17 mouse cellular contexts compared by ENCODE assay signal in the genomic region with DNA sequence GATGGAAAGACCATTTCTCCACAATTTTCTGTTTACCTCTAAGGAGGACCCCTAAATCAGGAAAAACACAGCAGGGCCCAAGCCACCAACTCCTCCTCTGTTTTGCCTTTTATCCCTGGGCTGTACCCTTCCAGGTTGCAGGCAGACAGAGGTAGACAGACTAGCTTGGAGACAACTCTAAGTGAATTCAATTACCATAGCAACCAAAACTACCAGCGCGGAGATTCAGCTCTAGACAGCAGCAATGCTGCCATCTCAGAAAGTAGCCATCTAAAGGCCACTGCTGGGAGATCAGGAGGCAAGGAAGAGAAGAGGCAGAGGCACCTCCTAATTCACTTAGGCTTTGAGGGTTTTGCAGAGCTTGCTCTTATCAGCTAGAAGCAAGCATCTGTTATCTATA. TPM values are rescaled to one million over a fixed set of nuclear protein-coding genes. Genes with fewer than 3 reads are reported as not detected.
DNase-seq lines count a peak whose midpoint lies in the region; ATAC-seq lines count a peak whose summit lies in the region.
"Had no signal": no experiment of that assay in that cellular context is flagged by ENCODE, and none has a peak within 500 bp of the region (broad histone marks: within the 10 kb centered on the region; RNA-seq: fewer than 3 reads in every experiment).

No protein-coding gene starts in this region.

- no peaks in the 10 kb centered on the region for H3K9me3 ChIP-seq in midbrain, embryonic 15.5 days
- no peaks in the 10 kb centered on the region for H3K9me3 ChIP-seq in intestine, embryonic 15.5 days
- H3K9me3 ChIP-seq: embryonic facial prominence, embryonic 10.5 days had no signal

- no peaks in the 10 kb centered on the region for H3K36me3 ChIP-seq in midbrain, embryonic 15.5 days (replicated peaks)
- no peaks in the 10 kb centered on the region for H3K36me3 ChIP-seq in intestine, embryonic 15.5 days
- H3K36me3 ChIP-seq: embryonic facial prominence, embryonic 10.5 days had no signal

- H3K27ac ChIP-seq in midbrain, embryonic 15.5 days, result 0 out of 2 replicates have a peak overlapping the region, but pooled peaks have one; percentile 1
- H3K27ac ChIP-seq in intestine, embryonic 15.5 days, result no peak overlapping the region
- H3K27ac ChIP-seq: embryonic facial prominence, embryonic 10.5 days had no signal

- H3K4me1 ChIP-seq in midbrain, embryonic 15.5 days, result 0 out of 2 replicates have a peak, but pooled peaks cover 5% of the 10 kb centered on the region
- H3K4me1 ChIP-seq in intestine, embryonic 15.5 days (replicated peaks), result no peaks in the 10 kb centered on the region
- H3K4me1 ChIP-seq: embryonic facial prominence, embryonic 10.5 days had no signal

- ATAC-seq in frontal cortex, adult (ENCODE audit: low TSS enrichment), result peak; percentile 98
- ATAC-seq in midbrain, embryonic 15.5 days (replicated peaks), result peak; percentile 85
- no peak for ATAC-seq in intestine, embryonic 15.5 days

- no peak overlapping the region for H3K4me3 ChIP-seq in midbrain, embryonic 15.5 days
- no peak overlapping the region for H3K4me3 ChIP-seq in intestine, embryonic 15.5 days (replicated peaks)
- H3K4me3 ChIP-seq: embryonic facial prominence, embryonic 10.5 days had no signal

- 15% methylated on average over 2 of the region's 2 CpGs for WGBS in midbrain, embryonic 15.5 days
- WGBS in intestine, embryonic 15.5 days, result 51% methylated on average over 2 of the region's 2 CpGs

- intact Hi-C loops in left cerebral cortex, postnatal 14 days (cut with DNase I), result no loop called here

- no peak for DNase-seq in frontal cortex, postnatal 25 days (ENCODE audit: low spot score in 2 of 2)
- DNase-seq in left cerebral cortex, postnatal 14 days (ENCODE audit: low spot score in 2 of 2), result peak; percentile 53 to 60
- DNase-seq in left cerebral cortex, adult 18-20 months (ENCODE audit: low spot score in 2 of 2), result no peak
- peak; percentile 74 for DNase-seq in brain, adult 2 months (ENCODE audit: low read depth, low spot score)
- DNase-seq: adrenal gland, postnatal 36 days; B cell, adult 2 months; cerebellum, adult 2 months; gastrocnemius, postnatal 36 days; kidney, adult 11 months; lung, adult 2 months; thymus, adult 2 months had no signal

- H3K4me2 ChIP-seq in midbrain, embryonic 15.5 days, result no peak overlapping the region
- H3K4me2 ChIP-seq in intestine, embryonic 15.5 days (replicated peaks), result no peak overlapping the region
- H3K4me2 ChIP-seq: liver, embryonic 11.5 days had no signal

- no peak overlapping the region for H3K9ac ChIP-seq in midbrain, embryonic 15.5 days
- no peak overlapping the region for H3K9ac ChIP-seq in intestine, embryonic 15.5 days

- no peaks in the 10 kb centered on the region for H3K27me3 ChIP-seq in midbrain, embryonic 15.5 days (replicated peaks)
- no peaks in the 10 kb centered on the region for H3K27me3 ChIP-seq in intestine, embryonic 15.5 days (replicated peaks)

RNA-seq across cellular contexts. Expression of gene Kcnd3, which starts 15.7 kb away (rescaled TPM):
- 10 to 100 TPM; 33.6 to 40.8 TPM for total RNA-seq in left cerebral cortex, postnatal 14 days (2021)
- 10 to 100 TPM; 54.5 to 61.5 TPM for total RNA-seq in left cerebral cortex, adult 18-20 months (2021)
- polyA plus RNA-seq in midbrain, embryonic 15.5 days (2015; fragmentation: Nextera tagmentation; extraction: Ambion mirVana), result 12.5 and 12.8 TPM in 2 replicates
- polyA plus RNA-seq in intestine, embryonic 15.5 days (2015; fragmentation: Nextera tagmentation; extraction: Ambion mirVana), result 4.3 and 4.5 TPM in 2 replicates
- total RNA-seq: megakaryocyte-erythroid progenitor cell, adult 5-6 weeks had no signal

Comparison
In these comparisons a context has a peak if more than half of its experiments do, and no peak if none do; other contexts are left out.
1. DNase-seq: peak in left cerebral cortex, postnatal 14 days (2 of 2) and brain, adult 2 months (single experiment); none in frontal cortex, postnatal 25 days (0 of 2) and left cerebral cortex, adult 18-20 months (0 of 2).